Mouse (Mus musculus): ENCODE results near the gene Mcam. TPM values are rescaled to one million over a fixed set of nuclear protein-coding genes. Genes with fewer than 3 reads are reported as not detected.
"Not testable (repeated sequence)": the region's sequence is repeated elsewhere in the genome, so short reads cannot be mapped to it uniquely, and the experiment has no call there.

Gene Mcam
- polyA plus RNA-seq, 1 experiment from 2014 or later, result 11.3 TPM

GRCm38 (mm10) chr9:44096536-44096935 is 37.7 kb upstream of the Mcam start:
- H3K27ac ChIP-seq (replicated peaks), result peak overlapping the region; percentile 53
- H3K4me2 ChIP-seq (replicated peaks), result no peak overlapping the region
- ATAC-seq (replicated peaks), result peak; percentile 69; the same call in 1 of the 2 replicates
- 12% methylated on average over 9 of the region's 9 CpGs for WGBS
- H3K4me1 ChIP-seq, result peaks cover 17% of the 10 kb centered on the region
- H3K4me3 ChIP-seq, result no peak overlapping the region
- H3K36me3 ChIP-seq, result no peaks in the 10 kb centered on the region
- no peaks in the 10 kb centered on the region for H3K27me3 ChIP-seq
- H3K9ac ChIP-seq (replicated peaks), result no peak overlapping the region
- H3K9me3 ChIP-seq, result no peaks in the 10 kb centered on the region

DNA sequence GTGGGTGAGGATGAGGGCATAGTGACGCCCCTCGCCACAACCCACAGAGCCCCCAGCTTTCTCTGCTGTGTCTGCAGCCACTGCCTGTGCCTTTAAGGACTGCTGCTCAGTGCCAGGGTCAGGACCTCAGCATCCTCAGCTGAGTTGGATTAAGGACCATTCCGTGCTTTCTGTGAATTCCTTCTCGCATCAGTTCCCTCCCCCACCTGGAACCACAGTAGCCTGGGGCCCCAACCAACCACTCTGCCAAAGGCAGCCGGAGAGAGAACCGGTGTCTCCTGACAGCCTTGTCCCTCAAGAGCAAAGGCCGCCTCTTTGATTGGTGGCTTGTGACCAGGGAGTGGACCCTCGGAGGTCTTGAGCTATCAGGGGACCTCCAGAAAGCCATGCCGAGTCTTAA is 32.8 kb upstream of the Mcam start, which contains the start of gene Mfrp:
Gene Mfrp, plus strand, starts transcription at position 240 of the 400 bp plus-strand sequence.
- no peak for ATAC-seq (replicated peaks)
- H3K9me3 ChIP-seq, result no peaks in the 10 kb centered on the region
- H3K27me3 ChIP-seq, result no peaks in the 10 kb centered on the region
- H3K36me3 ChIP-seq, result no peaks in the 10 kb centered on the region
- no peak within 1 kb of the TSS for H3K4me3 ChIP-seq
- H3K27ac ChIP-seq (replicated peaks), result no peak within 1 kb of the TSS
- 61% methylated on average over 9 of the region's 9 CpGs for WGBS
- no peak within 1 kb of the TSS for H3K4me2 ChIP-seq (replicated peaks)
- peaks cover 6% of the 10 kb centered on the region for H3K4me1 ChIP-seq
- H3K9ac ChIP-seq (replicated peaks), result no peak within 1 kb of the TSS

DNA sequence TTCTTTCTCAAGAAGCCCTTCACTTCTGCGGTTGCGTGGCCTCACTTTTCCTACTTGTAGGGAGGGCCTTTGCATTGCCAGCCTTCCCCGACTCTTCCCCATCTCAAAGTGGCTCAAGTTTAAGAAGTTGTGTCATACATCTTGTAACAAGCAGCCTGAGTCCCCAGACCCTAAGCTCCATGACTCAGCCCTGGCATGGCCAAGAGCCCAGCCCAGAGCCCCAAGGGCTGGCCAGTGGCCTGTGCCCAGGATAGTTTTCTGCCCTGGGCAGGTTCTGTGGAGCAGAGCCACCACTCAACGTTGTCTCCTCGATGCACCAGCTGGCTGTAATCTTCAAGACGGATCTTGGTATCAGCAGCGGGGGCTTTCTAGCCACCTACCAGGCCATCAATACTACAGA is 29.4 kb upstream of the Mcam start:
- Histone ChIP-seq H3K4me1 (peaks cover 35% of the 10 kb centered on the region), H3K27me3 (no peaks in the 10 kb centered on the region), H3K4me2 (replicated peaks) (no peak overlapping the region), H3K36me3 (no peaks in the 10 kb centered on the region), H3K9ac (replicated peaks) (no peak overlapping the region), H3K4me3 (no peak overlapping the region), H3K27ac (replicated peaks) (no peak overlapping the region), H3K9me3 (no peaks in the 10 kb centered on the region)
- WGBS, result 92% methylated on average over 7 of the region's 7 CpGs
- ATAC-seq (replicated peaks), result no peak

DNA sequence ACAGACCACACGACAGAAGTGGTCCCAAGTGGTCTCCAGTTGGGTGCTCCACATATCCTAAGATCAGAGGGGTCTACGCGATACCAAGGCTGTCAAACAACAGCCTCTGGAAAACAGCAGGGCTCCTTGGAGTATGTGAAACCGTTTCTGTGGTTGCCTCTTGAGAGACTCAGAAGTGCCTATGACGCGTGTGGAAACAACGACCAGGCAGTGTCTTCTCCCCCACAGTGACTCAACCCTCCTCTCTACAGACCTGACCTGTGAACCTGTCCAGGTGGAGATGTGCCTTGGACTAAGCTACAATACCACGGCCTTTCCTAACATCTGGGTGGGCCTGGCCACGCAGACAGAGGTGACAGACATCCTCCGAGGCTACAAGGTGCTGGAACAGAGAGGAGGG is 28.5 kb upstream of the Mcam start:
- Histone ChIP-seq H3K4me3 (no peak overlapping the region), H3K27me3 (no peaks in the 10 kb centered on the region), H3K27ac (replicated peaks) (no peak overlapping the region), H3K36me3 (no peaks in the 10 kb centered on the region), H3K4me2 (replicated peaks) (no peak overlapping the region), H3K9me3 (no peaks in the 10 kb centered on the region), H3K9ac (replicated peaks) (no peak overlapping the region), H3K4me1 (peaks cover 44% of the 10 kb centered on the region)
- no peak for ATAC-seq (replicated peaks)
- WGBS, result 90% methylated on average over 10 of the region's 10 CpGs

DNA sequence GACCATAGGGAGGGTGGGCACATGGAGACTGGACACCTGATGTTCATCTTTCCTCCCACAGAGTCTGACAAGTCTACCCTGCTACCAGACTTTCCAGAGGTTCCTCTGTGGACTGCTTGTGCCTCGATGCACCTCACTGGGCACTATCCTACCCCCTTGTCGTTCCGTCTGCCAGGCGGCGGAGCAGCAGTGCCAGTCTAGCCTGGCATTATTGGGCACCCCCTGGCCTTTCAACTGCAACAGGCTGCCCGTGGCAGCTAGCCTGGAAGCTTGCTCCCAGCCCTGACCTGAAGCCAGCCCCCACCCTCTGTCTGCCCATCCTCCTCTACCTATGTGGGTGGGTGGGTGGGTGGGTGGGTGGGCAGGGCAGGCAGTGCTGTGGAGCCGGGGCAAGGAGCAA is 28.1 kb upstream of the Mcam start:
- Histone ChIP-seq H3K27ac (replicated peaks) (no peak overlapping the region), H3K27me3 (no peaks in the 10 kb centered on the region), H3K4me2 (replicated peaks) (no peak overlapping the region), H3K9ac (replicated peaks) (no peak overlapping the region), H3K36me3 (no peaks in the 10 kb centered on the region), H3K4me3 (no peak overlapping the region), H3K9me3 (no peaks in the 10 kb centered on the region), H3K4me1 (peaks cover 45% of the 10 kb centered on the region)
- no peak for ATAC-seq (replicated peaks)
- 87% methylated on average over 7 of the region's 7 CpGs for WGBS

DNA sequence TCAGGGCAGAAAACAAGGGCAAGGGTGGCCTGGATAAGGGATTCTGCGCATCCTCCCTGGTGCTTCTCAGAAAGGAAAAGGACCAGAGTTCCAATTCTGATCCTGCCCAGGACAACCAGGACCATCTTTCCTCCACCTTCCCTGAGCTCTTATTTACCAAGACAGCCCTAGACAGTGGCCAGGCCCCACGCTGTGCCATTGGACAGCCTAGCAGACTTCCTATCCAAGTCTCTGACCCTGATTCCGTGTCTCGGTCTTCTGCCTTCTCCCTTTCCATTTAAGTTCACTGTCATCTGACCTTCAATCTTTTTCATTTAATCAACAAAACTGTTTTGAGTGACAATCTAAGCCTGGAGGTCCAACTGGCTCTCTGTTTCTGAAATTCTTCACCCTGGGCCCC is 27.7 kb upstream of the Mcam start:
- no peak overlapping the region for H3K9ac ChIP-seq (replicated peaks)
- H3K9me3 ChIP-seq, result no peaks in the 10 kb centered on the region
- no peak overlapping the region for H3K4me3 ChIP-seq
- no peaks in the 10 kb centered on the region for H3K36me3 ChIP-seq
- WGBS, result 70% methylated on average over 4 of the region's 4 CpGs
- peak overlapping the region; percentile 28; the same call in 1 of the 2 replicates for H3K4me2 ChIP-seq (replicated peaks)
- peaks cover 47% of the 10 kb centered on the region for H3K4me1 ChIP-seq
- peak overlapping the region; percentile 51 for H3K27ac ChIP-seq (replicated peaks)
- no peaks in the 10 kb centered on the region for H3K27me3 ChIP-seq
- ATAC-seq (replicated peaks), result no peak

DNA sequence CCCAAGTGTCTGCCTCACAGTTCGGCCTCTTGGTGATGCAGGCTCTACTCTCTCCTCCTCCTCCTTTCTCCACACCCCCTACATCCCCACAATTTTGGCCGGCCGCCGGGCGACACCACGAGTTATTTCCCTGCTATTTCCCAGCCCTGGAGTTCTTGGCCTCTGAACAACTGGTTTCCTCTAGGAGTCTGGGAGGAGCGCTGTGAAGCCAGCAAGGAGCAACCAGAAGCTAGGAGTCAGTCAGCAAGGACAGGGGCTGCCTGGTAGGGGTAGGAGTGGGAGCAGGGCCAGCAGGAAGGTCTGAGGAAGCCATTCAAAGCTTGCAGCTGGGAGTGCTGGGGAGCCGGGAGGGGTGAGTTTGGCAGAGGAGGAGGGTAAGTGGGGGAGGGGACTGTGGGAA is 27.2 kb upstream of the Mcam start, which contains the start of gene C1qtnf5:
Gene C1qtnf5, plus strand, starts transcription at position 136 of the 400 bp plus-strand sequence.
- H3K4me2 ChIP-seq (replicated peaks), result peak within 1 kb of the TSS; percentile 28
- H3K27me3 ChIP-seq, result no peaks in the 10 kb centered on the region
- H3K27ac ChIP-seq (replicated peaks), result peak within 1 kb of the TSS; percentile 51
- 0 out of 2 replicates have a peak within 1 kb of the TSS, but pooled peaks have one; percentile 0 for H3K4me3 ChIP-seq
- H3K9ac ChIP-seq (replicated peaks), result 0 out of 2 replicates have a peak within 1 kb of the TSS, but pooled peaks have one; percentile 10
- no peaks in the 10 kb centered on the region for H3K9me3 ChIP-seq
- H3K36me3 ChIP-seq, result no peaks in the 10 kb centered on the region
- WGBS, result 19% methylated on average over 8 of the region's 8 CpGs
- peaks cover 51% of the 10 kb centered on the region for H3K4me1 ChIP-seq
- peak; percentile 57 for ATAC-seq (replicated peaks)

GRCm38 (mm10) chr9:44107557-44108179 is 26.6 kb upstream of the Mcam start:
- peak overlapping the region; percentile 28 for H3K4me2 ChIP-seq (replicated peaks)
- H3K4me1 ChIP-seq, result peaks cover 57% of the 10 kb centered on the region
- H3K9ac ChIP-seq (replicated peaks), result 0 out of 2 replicates have a peak overlapping the region, but pooled peaks have one; percentile 10
- peak overlapping the region; percentile 51 for H3K27ac ChIP-seq (replicated peaks)
- no peaks in the 10 kb centered on the region for H3K27me3 ChIP-seq
- H3K9me3 ChIP-seq, result no peaks in the 10 kb centered on the region
- no peak overlapping the region for H3K4me3 ChIP-seq
- H3K36me3 ChIP-seq, result no peaks in the 10 kb centered on the region
- peak; percentile 10; the same call in 1 of the 2 replicates for ATAC-seq (replicated peaks)
- WGBS, result 26% methylated on average over 25 of the region's 25 CpGs

DNA sequence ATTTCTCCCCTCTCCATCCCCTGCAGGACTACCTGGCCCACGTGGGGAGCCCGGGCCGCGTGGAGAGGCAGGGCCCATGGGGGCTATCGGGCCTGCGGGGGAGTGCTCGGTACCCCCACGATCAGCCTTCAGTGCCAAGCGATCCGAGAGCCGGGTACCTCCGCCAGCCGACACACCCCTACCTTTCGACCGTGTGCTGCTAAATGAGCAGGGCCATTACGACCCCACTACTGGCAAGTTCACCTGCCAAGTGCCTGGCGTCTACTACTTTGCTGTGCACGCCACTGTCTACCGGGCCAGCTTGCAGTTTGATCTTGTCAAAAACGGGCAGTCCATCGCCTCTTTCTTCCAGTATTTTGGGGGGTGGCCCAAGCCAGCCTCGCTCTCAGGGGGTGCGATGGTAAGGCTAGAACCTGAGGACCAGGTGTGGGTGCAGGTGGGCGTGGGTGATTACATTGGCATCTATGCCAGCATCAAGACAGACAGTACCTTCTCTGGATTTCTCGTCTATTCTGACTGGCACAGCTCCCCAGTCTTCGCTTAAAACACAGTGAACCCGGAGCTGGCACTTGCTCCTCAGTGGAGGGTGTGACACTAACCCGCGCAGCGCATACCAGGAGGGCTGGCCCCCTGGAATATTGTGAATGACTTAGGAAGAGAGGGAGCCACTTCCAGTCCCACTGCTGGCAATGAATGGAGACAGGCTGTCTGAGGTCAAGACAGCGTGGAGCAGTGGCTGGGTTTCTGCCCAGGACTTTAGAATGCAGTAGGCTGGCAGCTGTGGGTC is 25.8 kb upstream of the Mcam start:
- Histone ChIP-seq H3K36me3 (no peaks in the 10 kb centered on the region), H3K9ac (replicated peaks) (peak overlapping the region; percentile 33; the same call in 1 of the 2 replicates), H3K4me1 (peaks cover 57% of the 10 kb centered on the region), H3K9me3 (no peaks in the 10 kb centered on the region), H3K27ac (replicated peaks) (0 out of 2 replicates have a peak overlapping the region, but pooled peaks have one; percentile 51), H3K4me2 (replicated peaks) (peak overlapping the region; percentile 28; the same call in 1 of the 2 replicates), H3K4me3 (no peak overlapping the region), H3K27me3 (no peaks in the 10 kb centered on the region)
- no peak for ATAC-seq (replicated peaks)
- 76% methylated on average over 31 of the region's 31 CpGs for WGBS

- Histone ChIP-seq H3K36me3 (no peaks in the 10 kb centered on the region), H3K27me3 (no peaks in the 10 kb centered on the region), H3K27ac (replicated peaks) (0 out of 2 replicates have a peak overlapping the region, but pooled peaks have one; percentile 3), H3K4me2 (replicated peaks) (peak overlapping the region; percentile 23), H3K4me1 (peaks cover 57% of the 10 kb centered on the region), H3K9ac (replicated peaks) (no peak overlapping the region; the same call in 1 of the 2 replicates), H3K9me3 (no peaks in the 10 kb centered on the region), H3K4me3 (0 out of 2 replicates have a peak overlapping the region, but pooled peaks have one; percentile 7)
- WGBS, result 35% methylated on average over 9 of the region's 9 CpGs
- ATAC-seq (replicated peaks), result no peak
These were observed 24.7 kb upstream of the Mcam start for GRCm38 (mm10) chr9:44109360-44110095.

DNA sequence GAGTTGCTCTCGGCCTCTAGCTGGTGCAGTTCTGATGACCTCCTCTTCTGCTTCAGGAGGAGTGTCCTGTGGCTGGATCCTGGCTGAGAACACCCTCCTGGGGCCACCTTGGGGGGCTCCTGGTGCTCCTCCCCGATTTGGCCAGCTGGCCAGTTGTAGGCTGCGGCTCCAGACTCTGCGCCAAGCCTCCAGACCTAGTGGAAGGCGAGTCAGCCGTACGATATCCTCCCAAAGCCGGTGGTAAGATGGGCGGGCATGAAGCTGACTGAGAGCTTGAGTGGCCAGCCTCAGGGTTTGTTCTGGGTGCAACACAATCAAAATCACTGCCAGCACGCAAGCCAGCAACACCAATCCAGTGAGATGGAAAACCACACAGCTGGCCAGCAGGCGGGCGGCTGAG is 22.4 kb upstream of the Mcam start:
- Histone ChIP-seq H3K4me1 (peaks cover 52% of the 10 kb centered on the region), H3K4me2 (replicated peaks) (peak overlapping the region; percentile 51)
- H3K27me3 ChIP-seq; H3K9me3 ChIP-seq; ATAC-seq (replicated peaks); H3K4me3 ChIP-seq; H3K27ac ChIP-seq (replicated peaks); H3K9ac ChIP-seq (replicated peaks); H3K36me3 ChIP-seq: not testable (repeated sequence)
- 65% methylated on average over 10 of the region's 12 CpGs for WGBS
